Mouse (Mus musculus) gastrocnemius, postnatal 25 days (tissue): ENCODE measurements around the gene Plekhh2. TPM values are rescaled to one million over a fixed set of nuclear protein-coding genes. Genes with fewer than 3 reads are reported as not detected.

Experiments
- DNase-seq: peaks from one replicate; pipeline ENCODE4 v3.0.0; 2022
- total RNA-seq, 2 experiments: library from RNA; stranded (reverse); gene quantifications; 1 replicate in 1 of 2; 2 replicates in 1 of 2; pipeline ENCODE4 v1.2.3; 2021

Plekhh2 gene
- total RNA-seq, 2 experiments from 2014 or later: 2.2 to 2.3 TPM

DNA sequence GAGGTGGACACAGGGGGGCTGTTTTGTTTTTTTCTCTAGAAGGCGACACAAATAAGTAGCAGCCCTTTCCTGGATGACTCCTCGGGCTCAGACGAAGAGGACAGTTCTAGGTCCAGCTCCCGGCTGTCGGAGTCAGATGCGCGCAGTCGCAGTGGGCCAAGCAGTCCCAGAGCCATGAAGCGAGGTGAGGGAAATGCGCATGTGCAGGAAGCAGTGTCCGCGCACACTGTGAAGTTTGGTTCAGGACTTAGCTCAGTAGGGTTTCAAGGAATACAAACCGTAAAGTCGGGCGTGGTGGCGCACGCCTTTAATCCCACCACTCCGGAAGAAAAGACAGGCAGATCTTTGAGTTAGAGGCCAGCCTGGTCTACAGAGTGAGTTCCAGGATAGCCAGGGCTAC, 59.9 kb downstream of the Plekhh2 start:
- DNase-seq: no peak

DNA sequence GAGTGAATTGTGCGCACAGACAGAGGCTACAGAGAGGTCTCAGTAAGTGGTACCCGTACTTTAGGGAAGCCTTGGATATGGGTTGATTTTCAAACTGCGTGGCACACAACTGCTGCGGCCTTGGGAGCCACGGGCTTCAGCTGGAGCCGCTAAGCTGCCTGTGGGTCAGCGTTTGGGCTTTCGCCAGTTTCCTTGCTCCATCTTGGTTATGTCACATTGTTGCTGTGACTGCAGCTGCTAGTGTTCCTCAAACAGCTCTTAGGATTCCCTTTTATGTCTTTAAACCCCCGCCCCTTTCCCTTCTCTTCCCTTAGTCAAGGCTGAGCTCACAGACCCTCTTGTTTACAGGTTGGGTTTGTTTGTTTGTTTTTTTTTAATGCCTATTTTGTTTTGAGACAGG, 61.6 kb downstream of the Plekhh2 start:
- DNase-seq: no peak

DNA sequence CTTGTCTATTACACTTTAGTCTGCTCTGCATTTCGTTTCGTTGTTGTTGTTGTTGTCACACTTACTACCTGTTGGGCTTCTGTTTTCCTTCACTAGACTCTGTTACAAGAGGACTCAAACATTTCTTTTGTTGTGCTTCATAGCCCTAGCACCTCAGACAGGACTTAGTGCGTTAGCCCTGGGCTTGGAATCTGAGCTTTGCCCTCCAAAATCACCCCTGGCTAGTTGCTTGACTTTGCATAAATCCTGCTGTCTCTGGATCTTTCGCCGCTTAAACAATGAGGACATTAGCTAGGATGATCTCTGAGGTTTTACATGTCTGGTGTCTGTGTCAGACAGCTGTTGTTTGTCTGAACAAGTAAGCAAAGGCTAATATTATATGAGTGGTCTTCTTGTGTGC, 62.2 kb downstream of the Plekhh2 start:
- no peak for DNase-seq

DNA sequence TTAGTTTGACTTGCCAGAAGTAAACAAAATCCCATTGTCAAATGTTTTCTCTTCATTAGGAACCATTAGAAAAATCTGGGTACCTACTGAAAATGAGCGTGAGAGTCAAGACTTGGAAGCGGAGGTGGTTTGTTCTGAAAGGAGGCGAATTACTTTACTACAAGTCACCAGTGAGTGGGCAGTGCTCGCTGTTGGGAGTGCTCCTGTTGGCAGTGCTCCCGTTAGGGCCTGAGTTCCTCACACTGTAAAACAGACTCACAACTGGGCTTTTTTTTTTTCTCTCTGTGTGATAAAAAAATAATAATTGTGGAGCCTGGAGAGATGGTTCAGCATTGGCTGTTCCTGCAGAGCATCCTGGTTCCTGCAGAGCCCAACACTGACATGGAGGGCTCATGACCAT, 63.4 kb downstream of the Plekhh2 start:
- no peak for DNase-seq

DNA sequence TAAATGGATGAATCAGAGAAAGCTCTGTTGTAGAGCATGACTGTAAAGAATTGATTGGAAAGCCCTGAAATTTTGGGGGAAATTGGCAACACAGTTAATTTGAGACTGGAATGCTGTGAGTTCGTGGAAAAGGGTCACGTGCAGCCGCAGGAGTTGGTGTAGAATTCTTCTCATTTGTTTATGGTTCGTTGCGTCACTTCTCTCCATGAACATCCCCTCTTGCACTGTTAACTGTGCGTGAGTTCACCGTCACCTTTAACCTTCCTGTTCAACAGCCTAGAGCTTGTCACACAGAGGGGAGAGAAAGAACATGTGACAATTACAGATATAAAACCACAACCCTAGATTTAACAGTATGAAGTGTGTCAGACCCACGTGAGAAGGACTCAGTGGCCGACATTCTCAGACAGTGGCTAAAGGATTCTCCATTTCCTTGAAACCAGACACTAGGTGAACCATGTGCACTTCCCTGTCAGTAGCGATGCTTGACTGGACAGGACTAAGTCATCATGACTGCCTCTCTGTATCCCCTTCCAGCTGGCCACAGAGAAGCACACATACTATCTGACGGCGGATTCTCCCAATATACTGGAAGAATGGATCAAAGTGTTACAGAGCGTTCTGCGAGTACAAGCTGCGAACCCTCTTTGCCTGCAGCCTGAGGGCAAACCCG, 65.1 kb downstream of the Plekhh2 start:
- no peak for DNase-seq

DNA sequence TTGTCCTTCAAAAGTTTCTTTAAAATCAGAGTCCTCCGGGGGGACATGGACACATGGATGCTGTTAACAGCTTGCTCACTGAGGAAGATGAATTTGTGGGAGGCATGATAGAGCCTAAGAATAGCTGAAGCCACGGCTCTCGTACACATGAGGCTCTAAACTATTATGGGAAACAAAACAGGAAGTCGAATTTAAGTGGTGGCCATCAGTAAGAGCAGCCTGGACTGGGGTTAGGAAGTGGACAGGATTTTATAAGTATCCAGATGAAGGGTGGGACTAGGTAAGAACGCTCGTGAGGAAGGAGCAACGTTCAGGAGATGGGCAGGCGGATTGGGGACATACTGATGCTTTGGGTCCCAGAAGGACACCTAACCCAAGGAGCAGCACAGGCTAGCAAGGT, 67.6 kb downstream of the Plekhh2 start:
- DNase-seq: no peak

DNA sequence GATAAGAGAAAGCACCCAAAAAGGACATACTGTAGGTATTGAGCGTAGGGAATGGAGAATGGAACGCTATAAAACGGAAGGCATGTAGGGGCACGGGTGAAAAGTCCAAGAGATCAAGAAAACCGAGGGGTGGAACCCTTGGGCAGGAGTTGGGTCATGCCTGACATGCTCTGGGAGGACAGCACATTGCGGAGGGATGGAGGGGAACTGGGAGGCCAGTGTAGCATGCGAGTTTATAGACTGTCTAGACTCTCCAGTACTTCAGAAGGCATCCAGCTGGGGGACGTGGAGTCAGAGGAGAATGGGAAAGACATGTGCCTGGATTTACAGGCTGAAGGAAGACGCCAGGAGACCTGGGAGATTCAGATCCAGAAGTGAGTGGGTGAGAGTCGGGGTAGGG, 68.1 kb downstream of the Plekhh2 start:
- no peak for DNase-seq

DNA sequence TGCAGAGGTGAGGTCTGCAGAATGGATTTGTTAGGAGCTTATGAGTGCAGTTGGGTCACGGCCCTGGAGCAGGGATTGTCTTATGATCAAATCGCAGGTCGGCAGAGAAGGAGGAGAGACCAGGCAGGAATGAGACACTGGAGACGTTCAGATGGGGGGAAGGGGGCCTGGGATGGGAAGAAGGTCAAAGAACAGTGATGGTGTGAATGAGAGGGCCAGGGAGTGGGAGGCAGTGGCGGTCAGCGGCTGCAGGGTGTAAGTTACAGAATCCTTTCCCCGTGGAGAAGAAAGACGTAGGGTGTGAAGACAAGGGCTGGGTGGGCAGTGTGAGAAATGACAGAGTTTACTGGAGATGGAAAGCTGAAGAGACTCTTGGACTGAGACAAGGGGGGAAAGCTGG, 69.1 kb downstream of the Plekhh2 start:
- no peak for DNase-seq

DNA sequence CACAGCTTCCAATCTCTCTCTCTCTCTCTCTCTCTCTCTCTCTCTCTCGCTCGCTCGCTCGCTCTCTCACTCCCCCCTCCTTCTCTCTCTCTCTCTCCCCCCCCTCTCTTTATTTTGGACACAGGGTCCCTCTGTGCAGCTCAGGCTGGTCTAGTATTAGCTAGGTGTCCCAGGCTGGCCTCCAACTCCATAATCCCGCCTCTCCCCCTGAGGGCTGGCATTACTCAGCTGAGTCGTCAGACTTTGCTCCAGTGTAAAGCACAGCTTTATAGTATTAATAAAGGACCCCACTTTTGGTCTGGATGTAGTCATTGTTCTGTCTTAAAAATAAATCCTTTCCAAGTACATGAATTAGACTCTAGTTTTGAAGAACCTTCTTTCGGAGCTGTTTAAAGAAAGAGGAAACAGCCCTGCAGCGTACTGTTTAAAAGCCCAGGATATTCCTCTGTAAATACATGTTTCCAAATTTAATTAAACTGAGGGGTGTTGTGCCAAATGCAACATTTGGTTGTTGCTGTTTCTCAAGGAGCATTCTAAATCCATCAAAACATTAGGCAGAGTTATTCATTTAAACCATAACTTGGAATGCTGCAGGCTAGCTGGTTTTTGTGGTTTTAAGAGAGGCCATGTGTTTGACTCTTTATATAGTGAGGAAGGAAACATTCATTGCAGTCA, 70.2 kb downstream of the Plekhh2 start:
- DNase-seq: no peak

DNA sequence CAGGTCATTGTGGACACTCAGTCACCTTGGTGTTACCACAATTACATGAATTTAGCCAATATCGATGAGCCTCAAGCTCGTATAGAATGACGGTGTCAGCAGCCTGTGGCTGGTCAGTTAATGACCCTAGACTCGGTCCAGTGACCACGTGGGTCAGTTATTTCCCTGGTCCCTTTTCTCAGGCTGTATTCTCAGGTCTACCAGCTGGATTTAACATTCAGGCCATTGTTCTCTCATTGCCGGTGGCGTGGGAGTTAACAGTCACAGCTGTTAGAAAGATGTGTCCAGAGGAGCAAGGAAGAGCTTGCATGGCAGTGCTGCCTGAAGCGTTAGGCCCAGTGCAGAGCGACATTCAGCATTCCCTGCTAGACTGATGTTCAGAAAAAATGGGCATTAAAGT, 72.4 kb downstream of the Plekhh2 start:
- DNase-seq: no peak

DNA sequence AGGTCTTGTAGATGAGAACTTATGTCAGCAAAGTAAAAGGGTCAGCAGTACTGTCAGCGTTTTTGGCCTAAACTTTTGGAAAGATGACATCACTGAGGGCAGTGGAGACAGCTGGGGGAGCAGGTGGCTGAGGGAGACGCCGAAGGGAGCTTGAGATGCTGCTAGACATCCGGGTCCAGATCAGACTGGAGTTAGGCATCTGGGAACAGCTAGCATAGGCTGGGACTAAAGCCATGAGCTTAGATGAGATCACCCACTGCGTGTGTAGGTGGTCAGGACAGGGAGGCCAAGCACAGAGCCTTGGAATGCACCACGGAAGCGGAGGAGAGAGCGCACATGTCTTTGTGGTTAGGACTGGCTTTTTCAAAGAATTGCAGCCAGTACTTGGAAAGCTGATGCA, 73.4 kb downstream of the Plekhh2 start:
- peak; percentile 64 for DNase-seq

DNA sequence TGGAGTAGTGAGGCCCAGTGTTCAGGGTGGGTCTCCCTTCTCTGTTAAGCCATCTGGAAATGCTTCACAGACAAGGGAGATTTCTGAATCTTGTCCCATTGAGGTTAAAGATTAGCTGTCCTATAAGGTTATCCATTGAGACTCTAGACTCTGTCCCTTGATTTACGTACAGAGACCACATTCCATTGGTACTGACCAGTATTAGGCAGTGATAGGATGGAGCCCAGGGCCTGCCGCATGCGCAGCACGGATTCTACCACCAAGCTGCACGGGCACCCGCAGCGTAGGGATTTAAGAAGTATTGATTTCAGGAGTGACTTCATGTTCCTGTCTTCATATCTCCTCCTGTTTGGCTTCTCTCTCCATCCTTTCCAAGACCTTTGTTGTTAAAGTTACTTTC, 78.4 kb downstream of the Plekhh2 start:
- no peak for DNase-seq

DNA sequence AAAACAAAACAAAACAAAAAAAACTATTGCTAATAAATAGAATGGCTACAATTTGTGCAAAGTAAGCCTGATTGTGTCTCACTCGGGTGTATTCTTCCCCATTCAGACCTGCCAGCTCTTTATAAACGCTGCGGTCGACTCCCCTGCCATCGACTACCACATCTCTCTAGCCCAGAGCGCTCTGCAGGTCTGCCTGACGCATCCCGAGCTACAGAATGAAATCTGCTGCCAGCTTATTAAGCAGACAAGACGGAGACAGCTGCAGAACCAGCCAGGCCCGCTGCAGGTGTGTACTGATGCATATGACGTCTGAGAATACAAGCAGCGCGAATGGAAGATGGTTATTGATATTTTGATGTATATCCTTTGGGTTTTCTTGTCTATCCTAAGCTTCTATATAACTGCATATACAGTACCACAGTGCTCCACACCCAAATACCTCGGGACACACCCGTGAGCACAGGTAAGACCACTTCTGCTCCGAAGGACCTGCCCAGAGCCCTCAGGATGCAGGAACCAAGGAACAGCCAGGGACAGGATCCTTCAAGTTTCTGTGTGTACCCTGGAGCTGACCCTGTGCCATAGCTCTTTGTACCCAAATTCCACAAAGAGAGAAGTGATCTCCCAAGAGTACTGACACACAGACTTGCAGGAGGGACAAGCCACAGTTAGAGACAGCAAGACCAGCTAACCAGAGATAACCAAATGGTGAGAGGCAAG, 79.9 kb downstream of the Plekhh2 start:
- no peak for DNase-seq

DNA sequence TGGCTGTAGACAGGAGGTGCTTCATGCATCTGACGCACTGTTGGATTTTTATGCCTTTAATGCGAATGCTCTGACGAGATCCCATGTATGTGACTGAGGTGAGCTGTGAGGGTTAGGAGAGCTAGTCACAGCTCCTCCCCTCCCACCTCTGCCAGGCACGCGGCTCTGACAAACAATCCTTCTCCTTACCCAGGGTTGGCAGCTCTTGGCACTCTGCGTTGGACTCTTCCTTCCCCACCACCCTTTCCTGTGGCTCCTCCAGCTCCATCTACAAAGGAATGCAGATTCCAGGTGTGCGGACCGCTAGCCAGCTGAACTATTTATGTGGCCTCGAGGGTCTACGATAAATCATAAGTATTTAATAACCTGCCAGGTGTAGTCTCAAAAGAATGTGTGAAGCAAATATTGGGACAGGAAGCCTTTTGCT, 84.3 kb downstream of the Plekhh2 start:
- DNase-seq: no peak

DNA sequence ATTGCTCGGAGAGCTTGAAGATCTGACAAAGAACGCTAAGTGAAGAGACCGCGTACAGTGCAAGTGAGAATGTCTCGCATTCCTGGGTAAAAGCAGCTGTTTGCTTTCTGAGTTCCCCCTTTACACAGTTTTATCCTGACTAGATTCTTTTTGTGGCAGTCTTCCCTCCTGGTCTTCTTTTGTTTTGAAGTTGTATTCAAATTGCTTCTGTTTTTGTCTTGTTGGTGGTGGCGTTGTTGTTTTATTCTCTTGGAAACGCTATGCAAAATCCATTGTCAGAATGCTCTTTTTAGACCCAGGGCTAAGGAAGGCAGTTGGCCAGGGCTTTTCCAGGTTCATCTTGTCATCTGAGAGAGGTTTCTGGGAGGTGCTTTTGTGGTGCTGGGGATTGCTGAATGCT, 84.8 kb downstream of the Plekhh2 start:
- no peak for DNase-seq

DNA sequence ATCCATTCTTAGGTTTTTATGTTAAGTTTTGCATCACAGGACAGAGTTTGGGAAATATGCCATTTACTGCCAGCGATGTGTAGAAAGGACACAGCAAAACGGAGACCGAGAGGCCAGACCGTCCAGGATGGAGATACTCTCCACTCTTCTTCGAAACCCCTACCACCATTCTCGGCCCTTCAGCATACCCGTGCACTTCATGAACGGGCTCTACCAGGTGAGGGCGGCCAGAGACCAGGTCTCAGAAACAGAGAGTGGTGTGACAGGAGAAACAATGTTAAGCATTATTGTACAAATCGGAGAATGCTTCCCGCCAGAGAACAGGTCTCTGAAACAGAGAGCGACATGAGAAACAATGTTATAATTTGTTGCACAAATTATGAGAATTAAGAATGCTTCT, 86.2 kb downstream of the Plekhh2 start:
- no peak for DNase-seq

DNA sequence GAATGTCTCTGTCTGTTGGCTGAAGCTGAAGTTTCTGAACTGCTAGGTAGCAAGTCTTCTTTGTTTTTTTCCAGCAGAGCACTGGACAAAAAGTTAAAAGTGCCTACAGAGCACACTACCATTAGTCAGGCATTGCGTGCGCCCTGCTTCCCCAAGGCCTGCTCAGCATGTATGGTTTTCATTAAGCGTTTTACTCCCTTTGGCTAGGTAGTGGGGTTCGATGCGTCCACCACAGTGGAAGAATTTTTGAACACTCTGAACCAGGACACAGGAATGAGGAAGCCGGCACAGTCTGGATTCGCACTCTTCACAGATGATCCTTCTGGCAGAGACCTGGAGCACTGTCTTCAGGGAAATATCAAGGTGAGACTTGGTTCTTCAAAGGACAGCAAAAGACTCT, 87.2 kb downstream of the Plekhh2 start:
- no peak for DNase-seq

DNA sequence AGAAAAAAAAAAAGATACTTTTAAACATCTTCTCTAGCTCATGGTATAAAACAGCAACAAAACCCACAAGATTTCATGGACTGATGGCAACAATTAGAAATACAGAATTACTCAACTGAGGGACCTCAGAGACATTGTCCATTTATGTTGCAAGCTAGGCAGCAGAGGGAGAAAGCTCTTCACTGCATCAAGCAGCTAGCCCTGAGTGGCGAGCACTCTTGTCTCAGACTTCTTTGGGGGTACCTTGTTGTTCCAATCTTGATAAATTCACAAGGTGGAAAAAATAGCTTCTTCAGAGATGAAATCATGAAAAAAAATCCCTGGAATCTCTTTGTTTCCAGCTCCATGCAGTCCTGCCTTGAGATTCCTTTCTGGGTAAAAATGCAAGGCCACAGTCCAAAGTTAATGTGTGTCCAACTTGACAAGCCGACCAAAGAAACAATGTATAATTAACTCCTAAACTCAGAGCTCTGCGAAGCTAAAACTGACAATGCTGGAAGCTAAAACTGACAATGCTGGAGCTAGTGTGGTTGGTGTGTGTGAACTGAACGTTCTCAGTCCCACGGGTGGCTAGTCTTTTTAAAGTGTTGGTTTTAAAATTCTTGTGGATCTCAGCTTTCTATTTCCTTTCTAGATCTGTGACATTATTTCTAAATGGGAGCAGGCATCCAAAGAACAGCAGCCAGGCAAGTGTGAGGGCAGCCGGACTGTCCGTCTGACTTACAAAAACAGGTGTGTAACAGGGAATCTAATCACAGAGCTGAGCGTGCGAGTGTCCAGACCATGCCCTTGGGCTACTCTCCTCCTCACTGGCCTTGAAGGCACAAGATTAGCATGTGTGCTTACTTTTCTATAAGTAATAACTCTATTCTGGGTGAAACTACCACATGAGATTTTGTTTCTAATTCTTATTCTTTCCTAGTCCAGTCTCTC, 88.6 kb downstream of the Plekhh2 start:
- DNase-seq: no peak

DNA sequence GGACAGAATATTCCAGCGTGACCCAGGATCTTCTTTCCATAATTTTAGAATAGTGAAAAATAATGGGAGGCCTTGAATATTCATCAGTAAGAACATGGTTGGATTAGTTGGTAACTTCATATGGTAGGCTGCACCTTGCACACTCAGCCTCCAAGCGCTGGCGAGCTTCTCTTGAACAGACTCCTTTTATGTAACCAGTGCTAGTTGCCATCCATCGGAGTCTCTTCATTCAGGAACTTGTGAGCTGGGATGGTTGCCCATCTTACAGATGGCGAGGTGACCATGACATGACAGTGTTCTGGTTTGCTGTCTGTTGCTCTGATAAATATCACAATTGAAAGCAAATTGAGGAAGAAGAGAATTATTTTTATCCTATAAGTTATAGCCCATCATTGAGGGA, 90.1 kb downstream of the Plekhh2 start:
- DNase-seq: no peak

DNA sequence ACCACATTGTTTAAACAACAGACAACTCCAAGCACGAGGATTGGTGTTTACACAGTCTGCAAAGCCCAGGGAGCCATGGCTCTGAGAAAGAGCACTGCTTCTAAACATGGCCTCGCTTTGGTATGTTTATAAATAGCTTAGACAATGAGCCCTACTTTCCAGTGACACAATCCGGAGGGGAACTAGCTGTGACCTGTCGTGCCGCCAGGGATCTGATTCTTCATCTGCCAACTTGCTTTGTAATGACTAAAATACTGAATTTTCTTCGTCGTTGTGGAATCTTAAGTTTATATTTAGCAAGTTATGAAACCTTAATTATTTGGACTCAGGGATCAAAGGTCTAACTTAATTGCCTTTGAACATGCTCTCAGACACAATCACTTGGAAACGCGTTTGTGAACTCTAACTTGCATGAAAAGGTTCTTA, 91.5 kb downstream of the Plekhh2 start:
- DNase-seq: no peak

DNA sequence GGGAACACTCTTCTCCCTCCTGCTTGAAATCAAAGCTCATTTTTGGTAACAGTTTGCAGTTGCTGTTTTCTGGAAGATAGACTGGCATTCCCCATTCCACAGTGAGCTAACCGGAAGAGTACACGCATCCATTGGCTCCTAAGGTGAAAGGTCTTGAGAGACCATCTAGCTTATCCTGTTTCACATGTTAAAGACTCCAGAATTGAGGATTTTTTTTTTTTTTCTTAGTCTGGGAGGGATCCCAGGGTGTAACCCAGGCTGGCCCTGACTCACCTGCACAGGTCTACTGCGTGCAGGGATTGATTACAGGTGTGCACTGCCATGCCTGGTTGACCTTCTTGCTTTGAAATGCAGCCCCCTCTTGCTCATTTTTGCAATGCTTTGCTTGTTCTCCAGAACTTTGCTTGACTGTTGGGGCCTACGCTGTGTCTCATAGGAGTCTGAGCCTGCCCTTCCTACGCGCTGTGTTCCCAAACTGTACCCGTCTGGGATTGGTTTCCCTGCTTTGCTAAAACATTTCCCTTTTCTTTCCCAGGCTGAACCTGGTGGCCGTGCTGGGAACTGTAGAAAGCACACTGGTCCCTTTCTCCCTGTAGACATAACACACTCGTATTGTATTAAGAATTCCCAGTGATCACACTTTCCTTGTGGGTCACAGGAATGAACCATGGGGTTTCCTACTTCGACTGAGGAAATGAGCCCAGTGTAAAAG, 92.2 kb downstream of the Plekhh2 start:
- DNase-seq: no peak

DNA sequence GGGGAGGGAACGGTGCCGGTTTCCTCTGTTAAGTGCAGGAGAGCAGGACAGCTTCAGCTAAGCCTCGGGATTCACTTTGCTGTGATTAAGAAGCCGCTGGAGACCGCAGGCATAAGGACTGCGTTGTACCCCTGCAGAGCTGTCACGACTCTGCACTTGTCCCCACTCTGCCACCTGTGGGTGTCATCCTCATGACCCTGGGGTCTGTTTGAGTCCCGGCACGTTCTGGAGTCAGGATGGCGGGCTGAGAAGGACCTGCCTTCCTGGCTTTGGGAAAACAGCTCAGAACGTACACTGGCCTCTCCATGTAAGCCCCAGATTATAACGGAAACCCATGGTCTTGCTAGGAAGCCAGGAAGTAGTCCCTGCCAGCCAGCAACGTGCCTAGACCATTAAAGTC, 95.3 kb downstream of the Plekhh2 start:
- DNase-seq: no peak
